Mouse (Mus musculus): ENCODE measurements at regions not wholly inside any gene's neighbourhood (a gene's known extent, or its start where the extent isn't known, plus 50 kb on each side); places are given as distances from the start of the nearest gene placed in this dataset.

DNA sequence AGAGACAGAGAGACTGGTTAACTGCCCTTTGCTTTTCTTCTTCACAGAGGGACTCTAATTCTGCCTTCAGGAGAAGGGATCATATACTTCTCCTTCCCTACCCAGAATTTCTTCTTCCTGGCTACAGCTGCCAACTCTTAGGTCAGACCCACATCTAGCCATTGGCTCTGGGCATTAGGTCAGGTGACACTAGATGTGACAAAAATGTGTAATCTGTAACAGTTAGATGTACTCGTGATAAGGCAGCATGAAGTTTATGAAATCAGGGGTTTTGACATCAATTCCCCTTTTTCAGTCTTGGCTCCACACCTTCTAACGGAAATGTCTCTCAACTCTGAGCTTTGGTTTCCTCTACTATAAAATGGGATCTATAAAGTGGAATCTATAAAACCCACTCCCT lies 428.4 kb downstream of the Bmper start:
- Histone ChIP-seq H3K36me3 (ENCODE audit: control insufficient read depth, insufficient read depth, low read length) (no peaks in the 10 kb centered on the region), H3K79me2 (ENCODE audit: control insufficient read depth, insufficient read depth, low read length) (no peaks in the 10 kb centered on the region), H3K4me3 (ENCODE audit: insufficient read depth, low read depth, low read length) (no peak overlapping the region), H3K27ac (replicated peaks; ENCODE audit: insufficient read depth, low read depth, low read length) (no peak overlapping the region), H3K9ac (ENCODE audit: low read depth, low read length) (no peak overlapping the region), H3K27me3 (ENCODE audit: control insufficient read depth, insufficient read depth, low read length) (no peaks in the 10 kb centered on the region), H3K4me1 (ENCODE audit: control insufficient read depth, insufficient read depth, low read length) (no peaks in the 10 kb centered on the region)
- TF ChIP-seq CTCF (IDR thresholded peaks at IDR 0.05; ENCODE audit: low read depth, low read length) (no peak), POLR2A (IDR thresholded peaks at IDR 0.05; ENCODE audit: extremely low read depth, insufficient read depth, low read length) (no peak)
- WGBS, result 61% methylated on average over 2 of the region's 2 CpGs
- DNase-seq (ENCODE audit: extremely low read depth, low read depth, low spot score), result no peak

- Histone ChIP-seq H3K27ac (replicated peaks; ENCODE audit: insufficient read depth, low read depth, low read length) (no peak overlapping the region), H3K4me1 (ENCODE audit: control insufficient read depth, insufficient read depth, low read length) (no peaks in the 10 kb centered on the region), H3K27me3 (ENCODE audit: control insufficient read depth, insufficient read depth, low read length) (no peaks in the 10 kb centered on the region), H3K9ac (ENCODE audit: low read depth, low read length) (no peak overlapping the region), H3K36me3 (ENCODE audit: control insufficient read depth, insufficient read depth, low read length) (no peaks in the 10 kb centered on the region), H3K4me3 (ENCODE audit: insufficient read depth, low read depth, low read length) (no peak overlapping the region), H3K79me2 (ENCODE audit: control insufficient read depth, insufficient read depth, low read length) (no peaks in the 10 kb centered on the region)
- no peak for DNase-seq (ENCODE audit: extremely low read depth, low read depth, low spot score)
- 33% methylated on average over 2 of the region's 2 CpGs for WGBS
- TF ChIP-seq CTCF (IDR thresholded peaks at IDR 0.05; ENCODE audit: low read depth, low read length), result no peak
- no peak for TF ChIP-seq POLR2A (IDR thresholded peaks at IDR 0.05; ENCODE audit: extremely low read depth, insufficient read depth, low read length)
These were observed 430.2 kb downstream of the Bmper start for GRCm38 (mm10) chr9:23653086-23653485.

- Histone ChIP-seq H3K79me2 (ENCODE audit: control insufficient read depth, insufficient read depth, low read length) (no peaks in the 10 kb centered on the region), H3K27me3 (ENCODE audit: control insufficient read depth, insufficient read depth, low read length) (no peaks in the 10 kb centered on the region), H3K9ac (ENCODE audit: low read depth, low read length) (no peak overlapping the region), H3K4me3 (ENCODE audit: insufficient read depth, low read depth, low read length) (no peak overlapping the region), H3K27ac (replicated peaks; ENCODE audit: insufficient read depth, low read depth, low read length) (no peak overlapping the region), H3K36me3 (ENCODE audit: control insufficient read depth, insufficient read depth, low read length) (no peaks in the 10 kb centered on the region), H3K4me1 (ENCODE audit: control insufficient read depth, insufficient read depth, low read length) (no peaks in the 10 kb centered on the region)
- WGBS, result 80% methylated on average over 1 of the region's 1 CpGs
- DNase-seq (ENCODE audit: extremely low read depth, low read depth, low spot score), result no peak
- no peak for TF ChIP-seq CTCF (IDR thresholded peaks at IDR 0.05; ENCODE audit: low read depth, low read length)
- no peak for TF ChIP-seq POLR2A (IDR thresholded peaks at IDR 0.05; ENCODE audit: extremely low read depth, insufficient read depth, low read length)
These were observed 431.9 kb downstream of the Bmper start for GRCm38 (mm10) chr9:23654777-23655176.

GRCm38 (mm10) chr9:23665960-23666359 lies 431.8 kb upstream of the Npsr1 start:
- Histone ChIP-seq H3K27me3 (ENCODE audit: control insufficient read depth, insufficient read depth, low read length) (no peaks in the 10 kb centered on the region), H3K79me2 (ENCODE audit: control insufficient read depth, insufficient read depth, low read length) (no peaks in the 10 kb centered on the region), H3K36me3 (ENCODE audit: control insufficient read depth, insufficient read depth, low read length) (no peaks in the 10 kb centered on the region), H3K4me3 (ENCODE audit: insufficient read depth, low read depth, low read length) (no peak overlapping the region), H3K27ac (replicated peaks; ENCODE audit: insufficient read depth, low read depth, low read length) (no peak overlapping the region), H3K4me1 (ENCODE audit: control insufficient read depth, insufficient read depth, low read length) (no peaks in the 10 kb centered on the region), H3K9ac (ENCODE audit: low read depth, low read length) (no peak overlapping the region)
- DNase-seq (ENCODE audit: extremely low read depth, low read depth, low spot score), result no peak
- TF ChIP-seq CTCF (IDR thresholded peaks at IDR 0.05; ENCODE audit: low read depth, low read length) (no peak), POLR2A (IDR thresholded peaks at IDR 0.05; ENCODE audit: extremely low read depth, insufficient read depth, low read length) (no peak)

GRCm38 (mm10) chr9:23669230-23669629 lies 428.6 kb upstream of the Npsr1 start:
- no peak for TF ChIP-seq CTCF (IDR thresholded peaks at IDR 0.05; ENCODE audit: low read depth, low read length)
- no peak for TF ChIP-seq POLR2A (IDR thresholded peaks at IDR 0.05; ENCODE audit: extremely low read depth, insufficient read depth, low read length)
- Histone ChIP-seq H3K36me3 (ENCODE audit: control insufficient read depth, insufficient read depth, low read length) (no peaks in the 10 kb centered on the region), H3K4me1 (ENCODE audit: control insufficient read depth, insufficient read depth, low read length) (no peaks in the 10 kb centered on the region), H3K27ac (replicated peaks; ENCODE audit: insufficient read depth, low read depth, low read length) (no peak overlapping the region), H3K27me3 (ENCODE audit: control insufficient read depth, insufficient read depth, low read length) (no peaks in the 10 kb centered on the region), H3K9ac (ENCODE audit: low read depth, low read length) (no peak overlapping the region), H3K4me3 (ENCODE audit: insufficient read depth, low read depth, low read length) (no peak overlapping the region), H3K79me2 (ENCODE audit: control insufficient read depth, insufficient read depth, low read length) (no peaks in the 10 kb centered on the region)
- peak; percentile 13 for DNase-seq (ENCODE audit: extremely low read depth, low read depth, low spot score)
- WGBS, result 86% methylated on average over 4 of the region's 4 CpGs

DNA sequence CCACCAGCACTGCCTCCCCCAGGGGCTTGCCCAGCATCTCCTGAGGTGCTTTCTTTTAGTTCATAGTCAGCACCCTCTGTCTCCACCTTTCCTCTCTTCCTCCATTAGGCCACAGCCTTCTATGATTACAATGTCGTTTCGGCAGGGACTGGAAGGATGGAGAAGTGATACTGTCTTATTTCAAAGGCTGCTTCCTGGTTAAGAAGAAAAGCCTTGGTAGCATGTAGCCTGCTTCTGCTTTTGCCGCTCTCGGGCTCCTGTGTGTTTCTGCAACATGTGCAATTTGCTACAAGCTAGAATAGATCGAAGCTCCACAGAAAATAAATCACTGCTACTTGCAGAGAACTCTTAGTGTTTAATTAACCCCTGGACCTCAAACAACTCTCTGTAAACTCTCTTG lies 427.2 kb upstream of the Npsr1 start:
- no peak for TF ChIP-seq POLR2A (IDR thresholded peaks at IDR 0.05; ENCODE audit: extremely low read depth, insufficient read depth, low read length)
- no peak for TF ChIP-seq CTCF (IDR thresholded peaks at IDR 0.05; ENCODE audit: low read depth, low read length)
- no peaks in the 10 kb centered on the region for H3K36me3 ChIP-seq (ENCODE audit: control insufficient read depth, insufficient read depth, low read length)
- H3K4me3 ChIP-seq (ENCODE audit: insufficient read depth, low read depth, low read length), result no peak overlapping the region
- H3K79me2 ChIP-seq (ENCODE audit: control insufficient read depth, insufficient read depth, low read length), result no peaks in the 10 kb centered on the region
- peak; percentile 17 for DNase-seq (ENCODE audit: extremely low read depth, low read depth, low spot score)
- H3K9ac ChIP-seq (ENCODE audit: low read depth, low read length), result no peak overlapping the region
- no peaks in the 10 kb centered on the region for H3K27me3 ChIP-seq (ENCODE audit: control insufficient read depth, insufficient read depth, low read length)
- no peak overlapping the region for H3K27ac ChIP-seq (replicated peaks; ENCODE audit: insufficient read depth, low read depth, low read length)
- WGBS, result 10% methylated on average over 5 of the region's 5 CpGs
- H3K4me1 ChIP-seq (ENCODE audit: control insufficient read depth, insufficient read depth, low read length), result no peaks in the 10 kb centered on the region
